Mouse (Mus musculus) lung, adult 2 months (tissue): Measurements from ENCODE around the gene Ankrd6.

Experiments
- CTCF ChIP-seq: fragments of 200-500 bp; IDR thresholded peaks from 2 replicates; pipeline ENCODE4 v1.5.1; 2011; ENCODE audit warnings: mild to moderate bottlenecking, low read length, control low read depth; ENCODE audit not compliant: insufficient read depth
- POLR2A ChIP-seq: fragments of 200-500 bp; IDR thresholded peaks from 2 replicates; pipeline ENCODE4 v1.6.1; 2011; ENCODE audit warnings: low read depth, mild to moderate bottlenecking, control low read depth, low read length, borderline replicate concordance; ENCODE audit errors: extremely low read depth

DNA sequence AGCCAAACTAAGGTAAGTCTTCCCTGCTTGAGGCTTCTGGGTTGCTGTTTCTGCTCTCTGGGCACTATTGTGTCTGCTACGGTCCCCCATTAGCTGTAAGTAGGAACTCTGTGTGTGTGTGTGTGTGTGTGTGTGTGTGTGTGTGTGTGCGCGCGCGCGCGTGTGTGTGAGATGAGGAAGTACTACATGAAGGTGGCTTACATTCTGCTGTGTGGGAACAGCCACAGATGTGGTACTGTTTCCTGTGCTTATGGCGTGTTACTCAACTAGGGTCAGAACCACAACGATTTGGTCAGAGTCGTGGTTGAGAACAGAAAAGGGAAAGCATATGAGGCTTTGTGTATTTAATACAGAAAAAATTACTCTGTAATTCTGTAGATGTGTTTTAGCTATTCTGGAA lies 182.6 kb downstream of the Ankrd6 start:
- no peak for TF ChIP-seq CTCF
- TF ChIP-seq POLR2A = no peak
